Mouse (Mus musculus) liver, adult 2 months (tissue): ENCODE results near the gene Dlec1. TPM values are rescaled to one million over a fixed set of nuclear protein-coding genes. Genes with fewer than 3 reads are reported as not detected.

Source experiments
- DNase-seq: peaks from one replicate; pipeline ENCODE4 v3.0.0-alpha.2; 2011; ENCODE audit warnings: low read depth, low spot score; ENCODE audit errors: extremely low read depth
- H3K27ac ChIP-seq: fragments of 200-500 bp; replicated peaks from 2 replicates; pipeline ENCODE4 v1.5.1; 2012; ENCODE audit warnings: low read depth, mild to moderate bottlenecking, control low read depth, inconsistent platforms, low read length; ENCODE audit not compliant: insufficient read depth
- H3K27me3 ChIP-seq: fragments of 200-500 bp; 2 replicates; pipeline ENCODE4 v1.6.1; 2012; ENCODE audit warnings: mild to moderate bottlenecking, moderate library complexity, low read length, inconsistent platforms; ENCODE audit not compliant: control insufficient read depth, insufficient read depth
- H3K36me3 ChIP-seq: fragments of 200-500 bp; 2 replicates; pipeline ENCODE4 v1.6.1; 2012; ENCODE audit warnings: low read length, inconsistent platforms; ENCODE audit not compliant: control insufficient read depth, insufficient read depth
- H3K4me1 ChIP-seq: fragments of 200-500 bp; 2 replicates; pipeline ENCODE4 v1.6.1; 2011; ENCODE audit warnings: low read length; ENCODE audit not compliant: control insufficient read depth, insufficient read depth
- H3K4me3 ChIP-seq: fragments of 200-500 bp; 2 replicates; pipeline ENCODE4 v1.5.1; 2011; ENCODE audit warnings: low read depth, mild to moderate bottlenecking, control low read depth, low read length, moderate library complexity; ENCODE audit not compliant: insufficient read depth
- H3K79me2 ChIP-seq: fragments of 200-500 bp; 2 replicates; pipeline ENCODE4 v1.6.1; 2012; ENCODE audit warnings: inconsistent platforms, mild to moderate bottlenecking, low read length, moderate library complexity; ENCODE audit not compliant: control insufficient read depth, insufficient read depth
- H3K9ac ChIP-seq: fragments of 200-500 bp; 2 replicates; pipeline ENCODE4 v1.6.1; 2012; ENCODE audit warnings: low read depth, mild to moderate bottlenecking, control low read depth, inconsistent platforms, low read length
- CTCF ChIP-seq: fragments of 200-500 bp; IDR thresholded peaks from 2 replicates; pipeline ENCODE4 v1.5.1; 2011; ENCODE audit warnings: low read depth, low read length, control low read depth
- POLR2A ChIP-seq: fragments of 200-500 bp; IDR thresholded peaks from 2 replicates; pipeline ENCODE4 v1.6.1; 2011; ENCODE audit warnings: low read length, control low read depth; ENCODE audit not compliant: insufficient read depth; ENCODE audit errors: extremely low read depth
- WGBS: fragments of 180-500 bp; shearing (Covaris S2); methylation state at CpG from one replicate; pipeline ENCODE4 v1.1.7; 2018; 5-methylcytosine and 5-hydroxymethylcytosine counted together
- polyA plus RNA-seq: library from polyadenylated mRNA; depleted of rRNA; stranded (reverse); fragments of >200 nt; gene quantifications from 2 replicates; pipeline ENCODE4 v1.2.3, GENCODE M21; 2012
- total RNA-seq: library from RNA; depleted of rRNA; stranded (reverse); fragments of >200 nt; gene quantifications from 2 replicates; pipeline ENCODE4 v1.2.3, GENCODE M21; 2014

The Dlec1 gene
- total and polyA plus RNA-seq, 2 experiments, result 0.31 to 0.74 TPM

DNA sequence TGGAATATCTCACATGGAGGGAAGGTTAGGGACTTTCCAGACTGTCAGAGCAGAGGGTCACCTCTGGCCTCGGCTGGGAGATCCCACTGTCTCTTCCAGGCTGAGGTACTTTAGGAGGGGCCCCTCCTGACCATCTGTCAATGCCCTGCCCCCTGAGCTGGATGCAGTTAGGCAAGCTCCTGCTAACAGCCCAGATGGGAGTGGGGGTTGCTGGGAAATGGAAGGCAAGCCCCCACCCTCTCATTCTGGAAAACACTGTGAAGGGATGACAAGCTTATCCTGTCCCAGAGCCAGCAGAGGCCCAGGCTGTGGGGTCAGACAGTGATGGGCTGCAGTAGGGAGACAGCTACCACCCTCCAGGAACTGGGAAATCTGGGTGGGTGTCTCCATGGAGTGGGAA lies 15.8 kb upstream of the Dlec1 start:
- Histone ChIP-seq H3K79me2 (no peaks in the 10 kb centered on the region), H3K9ac (no peak overlapping the region), H3K27ac (no peak overlapping the region), H3K36me3 (no peaks in the 10 kb centered on the region), H3K4me1 (no peaks in the 10 kb centered on the region; the same call in 1 of the 2 replicates), H3K27me3 (no peaks in the 10 kb centered on the region), H3K4me3 (no peak overlapping the region)
- 48% methylated on average over 1 of the region's 1 CpGs for WGBS
- no peak for DNase-seq
- TF ChIP-seq POLR2A (no peak), CTCF (no peak)

DNA sequence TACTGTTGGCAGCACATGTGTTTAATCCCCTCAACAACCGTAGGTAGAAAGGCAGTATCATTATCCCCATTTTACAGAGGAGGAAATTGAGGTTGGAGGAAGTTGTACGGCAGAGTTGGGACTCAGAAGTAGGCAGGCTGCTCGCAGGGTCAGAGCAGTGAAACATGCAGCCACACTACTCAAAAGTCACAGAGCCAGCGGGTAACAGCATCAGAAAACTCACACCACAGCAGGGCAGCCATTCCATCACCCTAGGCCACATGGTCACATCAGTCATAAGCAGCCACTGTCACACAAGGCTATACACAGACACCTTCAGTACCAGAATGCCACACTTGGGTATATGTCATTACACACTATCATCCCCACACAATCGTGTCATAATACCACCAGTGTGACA lies 15.0 kb upstream of the Dlec1 start:
- Histone ChIP-seq H3K36me3 (no peaks in the 10 kb centered on the region), H3K9ac (no peak overlapping the region), H3K27ac (no peak overlapping the region), H3K4me3 (no peak overlapping the region), H3K79me2 (no peaks in the 10 kb centered on the region), H3K4me1 (no peaks in the 10 kb centered on the region; the same call in 1 of the 2 replicates), H3K27me3 (no peaks in the 10 kb centered on the region)
- DNase-seq, result no peak
- no peak for TF ChIP-seq POLR2A
- no peak for TF ChIP-seq CTCF
- WGBS, result 82% methylated on average over 5 of the region's 5 CpGs

DNA sequence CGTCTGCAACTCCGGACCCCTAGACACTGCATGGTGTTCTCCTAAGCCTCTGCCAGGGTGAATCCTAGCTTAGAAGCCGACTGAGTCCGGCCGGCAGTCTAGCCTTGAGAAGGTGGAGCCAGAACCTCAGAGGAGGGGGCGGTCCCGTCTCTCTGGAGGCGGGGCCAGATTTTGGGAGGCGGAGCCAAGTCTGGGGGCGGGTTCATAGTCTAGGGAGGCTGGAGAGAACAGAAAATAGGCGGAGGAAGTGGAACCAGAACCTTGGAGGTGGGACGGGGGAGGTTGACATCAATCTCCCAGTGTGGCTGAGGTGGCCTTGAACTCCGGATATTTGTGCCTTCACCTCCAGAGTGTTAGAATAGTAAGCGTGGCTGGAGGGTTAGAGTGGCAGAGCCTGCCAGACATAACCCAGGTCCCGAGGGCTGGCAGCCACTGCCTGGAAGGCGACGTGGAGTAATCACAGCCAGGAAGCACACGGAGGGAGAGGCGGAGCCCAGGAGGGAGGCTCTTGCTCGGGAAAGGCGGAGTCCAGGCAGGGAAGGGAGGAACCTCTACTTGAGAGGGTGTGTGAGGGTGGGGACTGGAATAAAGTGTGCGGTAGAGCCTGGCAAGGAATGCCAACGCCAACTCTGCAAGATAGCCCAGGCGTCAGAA lies 14.0 kb upstream of the Dlec1 start:
- Histone ChIP-seq H3K27me3 (peaks cover 3% of the 10 kb centered on the region; the same call in 1 of the 2 replicates), H3K4me1 (no peaks in the 10 kb centered on the region; the same call in 1 of the 2 replicates), H3K4me3 (peak overlapping the region; percentile 60), H3K9ac (peak overlapping the region; percentile 56), H3K36me3 (no peaks in the 10 kb centered on the region), H3K79me2 (no peaks in the 10 kb centered on the region), H3K27ac (peak overlapping the region; percentile 60; the same call in 1 of the 2 replicates)
- TF ChIP-seq CTCF (no peak), POLR2A (no peak)
- DNase-seq, result peak; percentile 77
- 2% methylated on average over 24 of the region's 24 CpGs for WGBS

DNA sequence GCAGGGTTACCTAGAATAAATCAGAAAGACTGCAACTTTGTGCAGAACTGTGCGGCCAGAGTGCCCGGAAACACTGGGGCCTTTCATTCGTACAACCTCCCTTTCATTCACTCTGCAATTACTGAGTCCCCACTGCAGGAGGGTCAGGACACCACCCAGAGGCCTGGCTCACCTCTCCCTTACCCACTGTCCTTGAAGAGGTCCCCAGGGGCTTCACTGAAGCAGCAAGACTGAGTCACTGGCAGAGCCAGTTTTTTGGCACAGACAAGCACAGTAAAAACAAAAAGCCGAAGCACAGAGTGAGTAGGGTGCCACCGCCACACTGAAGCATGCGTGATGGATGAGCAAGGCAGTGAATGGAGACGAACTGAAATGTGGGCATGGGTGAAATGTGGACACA lies 12.8 kb upstream of the Dlec1 start:
- Histone ChIP-seq H3K4me3 (no peak overlapping the region), H3K9ac (no peak overlapping the region), H3K4me1 (no peaks in the 10 kb centered on the region; the same call in 1 of the 2 replicates), H3K36me3 (no peaks in the 10 kb centered on the region), H3K79me2 (no peaks in the 10 kb centered on the region), H3K27me3 (peaks cover 3% of the 10 kb centered on the region; the same call in 1 of the 2 replicates), H3K27ac (no peak overlapping the region)
- WGBS, result 89% methylated on average over 7 of the region's 7 CpGs
- no peak for DNase-seq
- TF ChIP-seq POLR2A, result no peak
- TF ChIP-seq CTCF, result no peak

DNA sequence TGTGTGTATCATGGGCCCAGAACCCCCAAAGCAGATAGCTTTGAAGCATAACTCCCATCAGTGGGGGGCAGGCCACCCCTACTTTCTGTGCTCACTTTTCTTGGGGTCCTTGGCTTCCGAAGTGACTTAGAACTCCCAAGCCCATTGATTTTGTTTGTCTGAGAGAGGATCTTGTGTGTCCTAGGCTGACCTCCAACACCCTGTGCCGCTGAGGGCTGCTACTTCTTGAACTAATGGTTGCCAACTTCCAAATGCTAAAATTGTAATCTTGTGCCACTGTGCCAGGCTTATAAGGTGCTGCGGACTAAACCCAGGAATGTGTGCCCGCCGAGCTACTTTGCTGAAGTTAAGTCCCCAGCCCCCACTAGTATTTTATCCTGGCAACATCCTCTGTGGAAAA lies 11.8 kb upstream of the Dlec1 start:
- TF ChIP-seq CTCF, result no peak
- TF ChIP-seq POLR2A, result no peak
- no peak for DNase-seq
- no peaks in the 10 kb centered on the region for H3K36me3 ChIP-seq
- WGBS, result 97% methylated on average over 5 of the region's 5 CpGs
- peaks cover 3% of the 10 kb centered on the region; the same call in 1 of the 2 replicates for H3K27me3 ChIP-seq
- H3K4me1 ChIP-seq, result no peaks in the 10 kb centered on the region; the same call in 1 of the 2 replicates
- H3K4me3 ChIP-seq, result no peak overlapping the region
- H3K27ac ChIP-seq, result no peak overlapping the region
- no peaks in the 10 kb centered on the region for H3K79me2 ChIP-seq
- no peak overlapping the region for H3K9ac ChIP-seq
